Mouse (Mus musculus): ENCODE measurements at regions not wholly inside any gene's neighbourhood (a gene's known extent, or its start where the extent isn't known, plus 50 kb on each side); places are given as distances from the start of the nearest gene placed in this dataset.

DNA sequence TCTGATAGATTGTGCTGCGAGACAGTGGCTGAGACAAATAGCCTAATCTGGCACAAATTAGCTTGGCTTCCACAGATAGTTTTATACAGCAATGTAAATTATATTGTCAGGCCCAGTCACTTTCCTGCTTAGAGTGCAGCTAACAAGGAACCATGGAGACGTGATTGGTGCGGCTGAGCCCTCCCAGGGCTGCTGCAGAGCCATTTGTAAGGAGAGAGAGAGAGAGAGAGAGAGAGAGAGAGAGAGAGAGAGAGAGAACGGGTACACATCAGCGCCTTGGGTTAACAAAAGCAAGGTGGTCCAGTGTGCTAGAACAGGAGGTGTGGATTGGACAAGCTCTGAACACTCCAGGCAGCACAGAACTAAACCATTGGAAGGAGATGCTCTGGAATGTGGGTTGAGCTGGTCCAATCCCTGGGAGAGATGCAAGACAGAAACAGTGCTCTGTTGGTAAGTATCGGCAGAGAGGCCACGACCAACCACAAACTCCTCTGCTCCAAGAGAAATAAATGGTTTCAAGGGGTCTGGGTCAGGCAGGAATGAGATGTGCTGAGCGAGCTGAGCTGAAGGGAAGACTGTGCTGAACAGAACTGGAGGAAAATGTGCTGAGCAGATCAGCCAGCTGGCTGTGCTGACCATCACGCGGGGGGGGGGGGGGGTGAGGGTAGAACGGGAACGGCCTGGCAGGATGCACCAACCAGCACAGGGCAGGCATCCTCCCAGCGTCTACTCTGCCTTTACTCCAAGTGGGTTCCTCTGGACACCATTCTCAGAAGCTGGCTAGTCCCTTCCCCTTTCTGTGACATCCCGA, 228.8 kb upstream of the Zfp703 start:
- Histone ChIP-seq H3K36me3 (ENCODE audit: control insufficient read depth, insufficient read depth, low read length) (no peaks in the 10 kb centered on the region), H3K9me3 (ENCODE audit: control insufficient read depth, low read length) (no peaks in the 10 kb centered on the region), H3K4me2 (peak overlapping the region; percentile 17; the same call in 1 of the 2 replicates), H3K27ac (ENCODE audit: low read depth, low read length) (no peak overlapping the region), H3K4me1 (replicated peaks; ENCODE audit: control insufficient read depth, insufficient read depth, low read length) (peaks cover 15% of the 10 kb centered on the region), H3K9ac (ENCODE audit: low read depth, low read length) (no peak overlapping the region), H3K4me3 (ENCODE audit: low read depth, low read length) (no peak overlapping the region), H3K27me3 (replicated peaks; ENCODE audit: control insufficient read depth, insufficient read depth, low read length) (peaks cover 2% of the 10 kb centered on the region; the same call in 1 of the 2 replicates)
- DNase-seq (ENCODE audit: low spot score): no peak
- 52% methylated on average over 10 of the region's 14 CpGs for WGBS
- peak; percentile 47; the same call in 1 of the 2 replicates for ATAC-seq (replicated peaks; ENCODE audit: low FRiP score)

DNA sequence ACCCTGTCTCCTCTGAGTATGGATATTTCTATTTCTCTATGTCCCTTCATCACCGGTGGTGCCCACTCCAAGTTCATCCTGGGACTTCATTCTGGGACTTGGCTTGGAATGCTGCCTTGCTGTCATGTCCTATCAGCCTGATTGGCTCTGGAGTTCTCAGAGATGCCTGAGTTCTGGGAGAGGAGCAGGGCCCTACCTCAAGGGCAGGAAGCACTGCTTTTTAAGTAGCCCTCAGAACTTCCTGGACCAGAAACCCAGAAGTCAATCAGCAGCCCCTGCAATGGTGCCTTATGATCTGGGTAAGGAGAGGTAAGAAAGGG, 228.2 kb upstream of the Zfp703 start:
- H3K4me3 ChIP-seq (ENCODE audit: low read depth, low read length): no peak overlapping the region
- 69% methylated on average over 1 of the region's 1 CpGs for WGBS
- DNase-seq (ENCODE audit: low spot score) (no peak), ATAC-seq (replicated peaks; ENCODE audit: low FRiP score) (no peak)
- H3K4me1 ChIP-seq (replicated peaks; ENCODE audit: control insufficient read depth, insufficient read depth, low read length): peaks cover 15% of the 10 kb centered on the region
- peaks cover 2% of the 10 kb centered on the region; the same call in 1 of the 2 replicates for H3K27me3 ChIP-seq (replicated peaks; ENCODE audit: control insufficient read depth, insufficient read depth, low read length)
- H3K9ac ChIP-seq (ENCODE audit: low read depth, low read length): no peak overlapping the region
- no peak overlapping the region for H3K27ac ChIP-seq (ENCODE audit: low read depth, low read length)
- H3K9me3 ChIP-seq (ENCODE audit: control insufficient read depth, low read length): no peaks in the 10 kb centered on the region
- H3K4me2 ChIP-seq: no peak overlapping the region
- H3K36me3 ChIP-seq (ENCODE audit: control insufficient read depth, insufficient read depth, low read length): no peaks in the 10 kb centered on the region

DNA sequence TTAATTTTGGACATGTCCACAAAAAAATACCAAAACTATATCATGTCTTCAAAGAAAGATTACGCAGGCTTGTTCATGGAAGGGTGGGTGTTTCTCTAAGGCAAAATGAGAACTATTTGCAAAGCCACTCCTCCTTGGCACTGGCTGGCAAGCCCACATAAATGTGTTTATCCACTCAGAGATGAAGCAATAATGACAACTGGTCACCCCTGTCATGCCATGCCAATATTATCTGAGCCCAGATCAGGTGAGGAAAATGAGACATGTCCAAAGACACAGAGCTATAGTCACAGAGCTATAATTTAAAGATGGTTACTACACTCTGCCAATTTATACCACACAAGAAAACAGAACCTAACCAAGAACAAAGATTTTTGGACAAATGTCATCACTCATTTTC, 227.0 kb upstream of the Zfp703 start:
- 90% methylated on average over 1 of the region's 1 CpGs for WGBS
- H3K36me3 ChIP-seq (ENCODE audit: control insufficient read depth, insufficient read depth, low read length): no peaks in the 10 kb centered on the region
- no peak overlapping the region for H3K9ac ChIP-seq (ENCODE audit: low read depth, low read length)
- no peak for DNase-seq (ENCODE audit: low spot score)
- H3K4me2 ChIP-seq: no peak overlapping the region
- H3K9me3 ChIP-seq (ENCODE audit: control insufficient read depth, low read length): no peaks in the 10 kb centered on the region
- ATAC-seq (replicated peaks; ENCODE audit: low FRiP score): no peak
- no peak overlapping the region for H3K27ac ChIP-seq (ENCODE audit: low read depth, low read length)
- peaks cover 2% of the 10 kb centered on the region; the same call in 1 of the 2 replicates for H3K27me3 ChIP-seq (replicated peaks; ENCODE audit: control insufficient read depth, insufficient read depth, low read length)
- H3K4me1 ChIP-seq (replicated peaks; ENCODE audit: control insufficient read depth, insufficient read depth, low read length): peaks cover 15% of the 10 kb centered on the region
- no peak overlapping the region for H3K4me3 ChIP-seq (ENCODE audit: low read depth, low read length)

DNA sequence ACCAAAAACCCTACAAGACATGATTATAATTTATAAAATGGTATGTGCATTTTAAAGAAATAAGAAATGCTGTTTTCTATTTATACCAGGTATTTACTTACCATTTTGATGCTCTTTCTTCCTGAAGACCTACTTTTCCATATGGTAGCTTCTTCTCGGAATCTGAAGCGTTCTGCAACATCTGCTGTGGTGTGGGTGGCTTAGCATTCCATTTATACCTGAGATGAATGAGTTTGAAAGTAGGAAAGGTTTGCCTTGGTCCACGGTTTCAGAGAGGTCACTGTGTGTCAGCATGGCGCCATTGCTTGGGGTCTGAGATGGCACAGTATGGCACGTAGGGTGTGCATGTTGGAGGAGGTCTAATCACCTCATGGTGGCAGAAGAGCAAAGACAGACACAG, 225.5 kb upstream of the Zfp703 start:
- no peak overlapping the region for H3K4me2 ChIP-seq
- peaks cover 15% of the 10 kb centered on the region for H3K4me1 ChIP-seq (replicated peaks; ENCODE audit: control insufficient read depth, insufficient read depth, low read length)
- H3K9me3 ChIP-seq (ENCODE audit: control insufficient read depth, low read length): no peaks in the 10 kb centered on the region
- H3K36me3 ChIP-seq (ENCODE audit: control insufficient read depth, insufficient read depth, low read length): no peaks in the 10 kb centered on the region
- H3K27ac ChIP-seq (ENCODE audit: low read depth, low read length): no peak overlapping the region
- no peak overlapping the region for H3K4me3 ChIP-seq (ENCODE audit: low read depth, low read length)
- 81% methylated on average over 5 of the region's 5 CpGs for WGBS
- peaks cover 2% of the 10 kb centered on the region; the same call in 1 of the 2 replicates for H3K27me3 ChIP-seq (replicated peaks; ENCODE audit: control insufficient read depth, insufficient read depth, low read length)
- H3K9ac ChIP-seq (ENCODE audit: low read depth, low read length): no peak overlapping the region
- ATAC-seq (replicated peaks; ENCODE audit: low FRiP score): no peak
- DNase-seq (ENCODE audit: low spot score): no peak

DNA sequence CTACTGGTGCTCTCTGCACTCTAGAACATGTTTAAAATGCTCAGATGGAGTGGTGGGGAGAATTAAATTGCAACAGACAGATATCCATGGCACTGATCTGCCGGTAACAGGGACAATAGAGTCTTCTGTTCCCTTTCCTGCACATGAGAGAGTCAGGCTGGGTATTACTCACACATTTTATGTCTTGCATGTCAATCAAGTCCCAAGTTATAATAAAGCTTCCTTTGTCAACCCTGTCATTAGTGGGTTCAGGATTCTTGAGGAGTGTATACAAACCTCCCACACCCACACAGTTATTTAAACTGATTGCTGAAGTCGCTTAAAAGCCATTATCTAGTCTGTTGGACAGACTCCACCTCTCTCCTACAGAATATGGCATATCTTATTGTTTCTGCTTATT, 220.7 kb upstream of the Zfp703 start:
- no peaks in the 10 kb centered on the region for H3K4me1 ChIP-seq (replicated peaks; ENCODE audit: control insufficient read depth, insufficient read depth, low read length)
- ATAC-seq (replicated peaks; ENCODE audit: low FRiP score) (no peak), DNase-seq (ENCODE audit: low spot score) (no peak)
- H3K9me3 ChIP-seq (ENCODE audit: control insufficient read depth, low read length): peaks cover 3% of the 10 kb centered on the region; the same call in 1 of the 2 replicates
- H3K4me2 ChIP-seq: no peak overlapping the region
- no peaks in the 10 kb centered on the region for H3K36me3 ChIP-seq (ENCODE audit: control insufficient read depth, insufficient read depth, low read length)
- H3K27me3 ChIP-seq (replicated peaks; ENCODE audit: control insufficient read depth, insufficient read depth, low read length): no peaks in the 10 kb centered on the region
- WGBS: 83% methylated on average over 2 of the region's 2 CpGs
- H3K27ac ChIP-seq (ENCODE audit: low read depth, low read length): no peak overlapping the region
- H3K9ac ChIP-seq (ENCODE audit: low read depth, low read length): no peak overlapping the region
- no peak overlapping the region for H3K4me3 ChIP-seq (ENCODE audit: low read depth, low read length)

DNA sequence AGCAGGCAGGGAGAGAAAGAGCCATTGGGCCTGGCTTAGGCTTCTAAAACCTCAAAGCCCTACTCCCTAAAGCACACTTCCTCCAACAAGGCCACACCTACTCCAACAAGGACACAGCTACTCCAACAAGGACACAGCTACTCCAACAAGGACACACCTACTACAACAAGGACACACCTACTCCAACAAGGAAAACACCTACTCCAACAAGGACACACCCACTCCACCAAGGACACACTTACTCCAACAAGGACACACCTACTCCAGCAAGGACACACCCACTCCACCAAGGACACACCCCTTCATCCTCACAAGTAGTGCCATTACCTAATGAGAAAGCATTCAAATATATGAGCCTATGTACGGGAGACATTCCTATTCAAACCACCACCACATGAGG, 216.4 kb upstream of the Zfp703 start:
- H3K4me1 ChIP-seq (replicated peaks; ENCODE audit: control insufficient read depth, insufficient read depth, low read length): no peaks in the 10 kb centered on the region
- no peak for DNase-seq (ENCODE audit: low spot score)
- no peak overlapping the region for H3K27ac ChIP-seq (ENCODE audit: low read depth, low read length)
- 96% methylated on average over 1 of the region's 1 CpGs for WGBS
- H3K4me3 ChIP-seq (ENCODE audit: low read depth, low read length): no peak overlapping the region
- ATAC-seq (replicated peaks; ENCODE audit: low FRiP score): no peak
- no peaks in the 10 kb centered on the region for H3K27me3 ChIP-seq (replicated peaks; ENCODE audit: control insufficient read depth, insufficient read depth, low read length)
- no peak overlapping the region for H3K9ac ChIP-seq (ENCODE audit: low read depth, low read length)
- H3K4me2 ChIP-seq: no peak overlapping the region
- H3K36me3 ChIP-seq (ENCODE audit: control insufficient read depth, insufficient read depth, low read length): no peaks in the 10 kb centered on the region
- peaks cover 3% of the 10 kb centered on the region; the same call in 1 of the 2 replicates for H3K9me3 ChIP-seq (ENCODE audit: control insufficient read depth, low read length)

DNA sequence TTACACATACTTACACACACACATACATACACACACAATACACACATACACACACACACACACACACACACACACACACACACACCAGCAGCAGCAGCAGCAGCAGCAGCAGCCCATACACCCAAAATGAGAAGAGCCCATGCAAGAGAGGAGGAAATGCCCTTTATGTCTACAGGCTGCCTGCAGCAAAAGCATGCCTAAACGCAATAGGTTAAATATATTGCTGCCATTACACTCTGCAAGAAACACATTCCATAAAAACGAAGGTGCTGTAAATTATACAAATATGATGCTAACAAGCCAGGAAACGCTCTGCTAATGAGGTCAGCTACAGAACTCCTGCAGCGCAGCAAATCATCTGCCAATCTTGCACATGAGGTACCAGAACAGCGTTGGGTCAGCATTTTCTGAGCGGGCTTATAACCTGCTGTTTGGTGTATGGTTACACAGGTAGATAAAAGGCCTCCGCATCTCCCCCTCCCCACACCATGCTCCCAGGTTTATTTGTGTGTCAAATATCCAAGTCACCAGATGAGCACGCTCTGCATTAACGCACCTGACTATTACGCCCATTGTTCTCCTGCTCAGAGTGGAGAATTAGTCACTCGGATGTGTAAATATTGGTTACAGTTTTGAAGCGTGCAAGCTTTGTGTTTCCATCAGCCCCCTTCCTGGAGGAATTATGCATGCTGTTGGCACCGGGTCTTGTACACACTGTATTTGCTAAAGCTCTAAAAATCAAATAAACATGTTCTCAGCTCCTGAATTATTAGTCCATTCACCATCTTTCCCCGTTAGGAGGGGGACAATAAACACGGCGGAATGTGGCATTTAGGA, 214.0 kb upstream of the Zfp703 start:
- no peaks in the 10 kb centered on the region for H3K27me3 ChIP-seq (replicated peaks; ENCODE audit: control insufficient read depth, insufficient read depth, low read length)
- H3K9ac ChIP-seq (ENCODE audit: low read depth, low read length): no peak overlapping the region
- no peak overlapping the region for H3K4me3 ChIP-seq (ENCODE audit: low read depth, low read length)
- DNase-seq (ENCODE audit: low spot score): no peak
- no peaks in the 10 kb centered on the region for H3K36me3 ChIP-seq (ENCODE audit: control insufficient read depth, insufficient read depth, low read length)
- ATAC-seq (replicated peaks; ENCODE audit: low FRiP score): no peak
- 82% methylated on average over 16 of the region's 16 CpGs for WGBS
- H3K4me2 ChIP-seq: no peak overlapping the region
- no peak overlapping the region for H3K27ac ChIP-seq (ENCODE audit: low read depth, low read length)
- H3K4me1 ChIP-seq (replicated peaks; ENCODE audit: control insufficient read depth, insufficient read depth, low read length): no peaks in the 10 kb centered on the region
- H3K9me3 ChIP-seq (ENCODE audit: control insufficient read depth, low read length): peaks cover 3% of the 10 kb centered on the region; the same call in 1 of the 2 replicates

DNA sequence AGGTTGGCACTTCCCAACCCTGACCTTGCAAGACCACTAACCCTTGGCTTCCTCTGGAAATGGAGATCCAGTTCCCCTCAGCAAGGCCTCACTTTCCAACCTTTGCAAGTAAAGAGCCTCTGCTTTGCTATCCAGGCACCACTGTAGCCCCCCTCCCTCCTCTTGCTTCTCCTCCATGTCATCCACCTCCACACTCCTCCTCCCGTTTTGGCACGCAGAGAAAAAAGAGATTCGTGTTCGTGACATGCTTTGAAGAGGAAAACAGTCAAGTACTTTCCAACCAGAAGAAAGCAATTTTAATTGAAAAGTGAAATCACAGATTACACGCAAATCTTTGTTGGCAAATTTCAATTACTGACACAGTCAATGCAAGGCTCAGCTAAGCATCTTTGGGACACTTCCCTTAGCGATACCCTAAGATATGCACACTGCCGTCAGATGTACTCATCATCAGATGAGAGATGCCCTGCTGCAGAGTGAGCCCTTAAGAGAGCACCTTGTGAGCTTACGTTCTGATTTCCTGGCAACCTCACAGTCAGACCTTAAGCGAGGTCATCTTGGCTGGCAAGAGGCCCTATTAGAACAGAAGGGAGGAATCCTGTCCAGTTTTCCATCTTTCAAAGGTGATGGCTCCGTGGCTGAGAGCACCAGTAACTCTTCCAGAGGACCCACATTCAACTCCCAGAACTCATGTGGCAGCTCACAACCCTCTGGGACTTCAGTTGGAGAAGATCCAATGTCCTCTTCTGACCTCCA, 208.5 kb upstream of the Zfp703 start:
- H3K36me3 ChIP-seq (ENCODE audit: control insufficient read depth, insufficient read depth, low read length): no peaks in the 10 kb centered on the region
- H3K4me1 ChIP-seq (replicated peaks; ENCODE audit: control insufficient read depth, insufficient read depth, low read length): no peaks in the 10 kb centered on the region
- DNase-seq (ENCODE audit: low spot score) (no peak), ATAC-seq (replicated peaks; ENCODE audit: low FRiP score) (no peak)
- no peak overlapping the region for H3K4me2 ChIP-seq
- H3K9me3 ChIP-seq (ENCODE audit: control insufficient read depth, low read length): no peaks in the 10 kb centered on the region
- H3K4me3 ChIP-seq (ENCODE audit: low read depth, low read length): no peak overlapping the region
- H3K27me3 ChIP-seq (replicated peaks; ENCODE audit: control insufficient read depth, insufficient read depth, low read length): 0 out of 2 replicates have a peak, but pooled peaks cover 2% of the 10 kb centered on the region
- WGBS: 79% methylated on average over 10 of the region's 10 CpGs
- no peak overlapping the region for H3K9ac ChIP-seq (ENCODE audit: low read depth, low read length)
- H3K27ac ChIP-seq (ENCODE audit: low read depth, low read length): no peak overlapping the region
